Mouse (Mus musculus) intestine, embryonic 15.5 days (tissue): ENCODE data around the gene Olfr668. TPM values are rescaled to one million over a fixed set of nuclear protein-coding genes. Genes with fewer than 3 reads are reported as not detected.
"Not testable (repeated sequence)": the region's sequence is repeated elsewhere in the genome, so short reads cannot be mapped to it uniquely, and the experiment has no call there.

Experiments used
- ATAC-seq: fragments of 200-750 bp; cut with Nextera tagmentation; 2 replicates; pipeline ENCODE4 v1.8.0; 2017; ENCODE audit warnings: moderate TSS enrichment, moderate library complexity
- H3K27ac ChIP-seq: fragments of 300-500 bp; sonication (generic); 2 replicates; pipeline ENCODE4 v1.5.1; 2015; ENCODE audit warnings: mild to moderate bottlenecking, inconsistent platforms
- H3K27me3 ChIP-seq: fragments of 300-500 bp; sonication (generic); replicated peaks from 2 replicates; pipeline ENCODE4 v1.6.1; 2015; ENCODE audit warnings: inconsistent platforms
- H3K36me3 ChIP-seq: fragments of 300-500 bp; sonication (generic); 2 replicates; pipeline ENCODE4 v1.6.1; 2015; ENCODE audit warnings: inconsistent platforms
- H3K4me1 ChIP-seq: fragments of 300-500 bp; sonication (generic); replicated peaks from 2 replicates; pipeline ENCODE4 v1.6.1; 2015; ENCODE audit warnings: inconsistent platforms
- H3K4me2 ChIP-seq: fragments of 300-500 bp; sonication (generic); replicated peaks from 2 replicates; pipeline ENCODE4 v1.6.1; 2015; ENCODE audit warnings: mild to moderate bottlenecking, inconsistent platforms
- H3K4me3 ChIP-seq: fragments of 300-500 bp; sonication (generic); replicated peaks from 2 replicates; pipeline ENCODE4 v1.5.1; 2015; ENCODE audit warnings: inconsistent platforms
- H3K9ac ChIP-seq: fragments of 300-500 bp; sonication (generic); 2 replicates; pipeline ENCODE4 v1.6.1; 2015; ENCODE audit warnings: inconsistent platforms
- H3K9me3 ChIP-seq: fragments of 300-500 bp; sonication (generic); 2 replicates; pipeline ENCODE4 v1.6.1; 2016; ENCODE audit warnings: inconsistent platforms
- WGBS: fragments of 180-500 bp; shearing (Covaris S2); methylation state at CpG from one replicate; pipeline ENCODE4 v1.1.7; 2015; 5-methylcytosine and 5-hydroxymethylcytosine counted together
- polyA plus RNA-seq: library from polyadenylated mRNA; unstranded; fragments of >200 nt; fragmentation: Nextera tagmentation; extraction: Ambion mirVana; gene quantifications from 2 replicates; pipeline ENCODE4 v1.2.1, GENCODE M21; 2015

Gene Olfr668
- not detected in 2 replicates for polyA plus RNA-seq

DNA sequence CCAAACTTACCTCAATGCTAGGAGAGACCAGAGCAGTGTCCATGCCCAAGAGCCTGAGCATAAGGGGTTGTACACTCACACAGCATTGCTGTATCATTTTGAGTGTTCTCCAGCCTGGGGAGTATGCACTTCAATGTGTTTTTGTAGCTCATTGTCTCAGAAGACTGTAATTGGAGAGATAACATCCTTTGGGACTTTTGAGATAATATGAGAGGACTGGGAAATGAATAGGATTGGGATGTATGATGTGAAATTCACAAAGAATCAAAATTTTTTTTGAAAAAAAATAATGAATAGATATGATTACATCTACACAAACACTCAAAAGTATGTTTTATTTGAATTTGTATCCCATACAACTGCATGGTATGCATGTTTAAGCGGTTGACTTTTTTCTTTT, at the start of gene Olfr668:
Olfr668 (minus strand) TSS at position 101 of the 400 bp plus-strand sequence.
- H3K4me1 ChIP-seq = no peaks in the 10 kb centered on the region
- WGBS = 82% methylated on average over 1 of the region's 1 CpGs
- no peak within 1 kb of the TSS for H3K27ac ChIP-seq
- H3K4me2 ChIP-seq = no peak within 1 kb of the TSS
- H3K4me3 ChIP-seq = no peak within 1 kb of the TSS
- no peaks in the 10 kb centered on the region for H3K27me3 ChIP-seq
- H3K9ac ChIP-seq = no peak within 1 kb of the TSS
- no peaks in the 10 kb centered on the region for H3K36me3 ChIP-seq
- no peaks in the 10 kb centered on the region for H3K9me3 ChIP-seq
- ATAC-seq = no peak

DNA sequence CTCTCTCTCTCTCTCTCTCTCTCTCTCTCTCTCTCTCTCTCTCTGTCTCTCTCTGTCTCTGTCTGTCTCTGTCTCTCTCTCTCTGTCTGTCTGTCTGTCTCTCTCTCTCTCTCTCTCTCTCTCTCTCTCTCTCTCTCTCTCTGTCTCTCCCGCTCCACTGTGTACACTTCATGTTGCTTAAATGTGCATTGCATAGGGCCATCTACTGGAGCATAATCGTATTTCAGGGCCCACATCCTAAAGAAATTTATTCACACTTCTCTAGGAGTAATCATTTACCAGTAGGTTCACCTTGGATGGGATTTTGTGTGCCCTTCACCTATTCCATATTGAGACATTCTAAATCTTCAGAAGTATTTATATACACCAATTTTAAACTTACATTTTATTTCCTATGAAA, 44.6 kb upstream of the Olfr668 start:
- H3K4me3 ChIP-seq, H3K27me3 ChIP-seq, H3K9ac ChIP-seq, H3K4me2 ChIP-seq, H3K27ac ChIP-seq, H3K9me3 ChIP-seq, H3K36me3 ChIP-seq, H3K4me1 ChIP-seq, ATAC-seq: not testable (repeated sequence)
- WGBS = 72% methylated on average over 2 of the region's 2 CpGs

DNA sequence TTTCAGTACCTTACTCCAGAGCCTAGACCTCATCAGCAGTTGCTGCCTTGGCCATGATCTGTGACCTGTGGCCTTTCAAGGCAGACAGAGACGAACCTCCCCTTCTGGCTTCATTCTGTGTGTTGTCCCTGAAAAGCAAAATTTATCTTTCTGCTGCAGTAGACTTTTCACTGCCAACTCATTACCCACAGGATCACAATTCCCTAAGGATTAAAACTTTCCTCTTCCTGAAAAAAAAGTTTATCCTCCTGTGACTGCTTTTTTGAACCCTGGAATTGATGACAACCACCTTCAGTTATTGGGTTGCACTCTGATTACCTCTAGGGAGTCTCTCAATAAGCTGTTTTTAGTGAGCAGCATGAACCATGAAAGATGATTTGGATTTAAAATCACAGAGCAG, 34.7 kb upstream of the Olfr668 start, which contains the start of gene Olfr670:
Olfr670 (minus strand) TSS at position 101 of the 400 bp plus-strand sequence.
- 54% methylated on average over 1 of the region's 1 CpGs for WGBS

DNA sequence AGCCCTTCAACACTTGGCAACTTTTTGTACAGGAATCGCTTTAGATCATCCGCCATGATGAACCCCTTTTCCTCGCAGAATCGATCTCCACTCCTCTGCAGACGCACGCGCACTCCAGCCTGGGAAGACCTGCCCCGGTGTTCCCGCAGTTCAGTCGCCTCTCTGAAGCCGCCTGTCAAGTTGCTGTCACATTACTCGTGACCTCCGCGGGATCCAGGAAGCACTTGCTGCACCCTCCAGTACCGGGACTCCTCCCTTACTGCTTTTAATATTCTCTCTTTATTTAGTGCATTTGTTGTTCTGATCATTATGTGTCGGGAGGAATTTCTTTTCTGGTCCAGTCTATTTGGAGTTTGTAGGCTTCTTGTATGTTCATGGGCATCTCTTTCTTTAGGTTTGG, 22.4 kb upstream of the Olfr668 start:
- not testable (repeated sequence) for H3K36me3 ChIP-seq, H3K4me1 ChIP-seq, ATAC-seq, H3K4me3 ChIP-seq, H3K4me2 ChIP-seq, H3K9ac ChIP-seq, H3K9me3 ChIP-seq, H3K27ac ChIP-seq, H3K27me3 ChIP-seq
- WGBS = 94% methylated on average over 16 of the region's 16 CpGs

More for the DNA sequence above, 34.7 kb upstream of the Olfr668 start, which contains the start of gene Olfr670:
- Histone ChIP-seq H3K27ac (no peak within 1 kb of the TSS), H3K4me1 (no peaks in the 10 kb centered on the region), H3K36me3 (no peaks in the 10 kb centered on the region), H3K9ac (no peak within 1 kb of the TSS), H3K4me3 (no peak within 1 kb of the TSS), H3K27me3 (no peaks in the 10 kb centered on the region), H3K4me2 (no peak within 1 kb of the TSS), H3K9me3 (no peaks in the 10 kb centered on the region)
- ATAC-seq = no peak

DNA sequence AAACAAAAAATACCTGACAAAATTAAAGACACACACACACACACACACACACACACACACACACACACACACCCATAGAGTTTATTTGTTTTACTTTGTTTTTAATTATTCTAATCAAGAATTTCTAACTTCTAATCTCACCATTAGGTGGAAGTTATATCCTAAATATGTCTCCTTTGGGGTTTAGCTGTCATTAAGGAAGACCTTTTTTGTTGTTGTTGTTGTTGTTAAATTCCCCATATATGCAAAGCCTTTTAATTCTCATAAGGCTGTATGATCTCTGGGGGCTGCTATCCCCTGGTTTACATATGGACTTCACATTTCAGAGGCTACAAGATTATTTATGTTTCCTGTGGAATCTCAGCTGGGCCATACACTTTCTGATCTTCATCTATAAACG, 6.1 kb upstream of the Olfr668 start, which contains the start of gene Olfr669:
Olfr669 (plus strand) TSS at position 301 of the 400 bp plus-strand sequence.
- Histone ChIP-seq H3K4me3 (no peak within 1 kb of the TSS), H3K27ac (no peak within 1 kb of the TSS), H3K4me2 (no peak within 1 kb of the TSS), H3K9ac (no peak within 1 kb of the TSS), H3K27me3 (no peaks in the 10 kb centered on the region), H3K9me3 (no peaks in the 10 kb centered on the region), H3K4me1 (no peaks in the 10 kb centered on the region), H3K36me3 (no peaks in the 10 kb centered on the region)
- no peak for ATAC-seq
- 67% methylated on average over 1 of the region's 1 CpGs for WGBS

DNA sequence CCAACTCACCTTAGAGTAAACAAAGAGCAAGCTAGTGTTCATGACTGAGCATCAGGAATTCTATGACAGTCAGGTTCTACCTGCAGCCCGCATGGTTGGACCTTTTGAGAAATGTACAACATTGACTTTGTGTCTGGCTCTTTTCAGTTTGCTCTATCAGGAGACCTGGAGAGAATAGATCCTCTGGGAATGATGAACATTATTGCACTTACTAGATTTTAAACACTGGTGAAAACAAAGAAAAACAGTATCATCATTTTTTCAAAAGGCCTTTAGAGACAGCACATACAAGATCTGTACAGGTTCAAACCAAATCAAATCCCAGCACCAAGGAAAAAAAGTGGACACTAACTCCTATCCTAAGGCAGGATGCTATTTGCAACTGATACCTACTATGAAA, 6.5 kb downstream of the Olfr668 start, which contains the start of gene Olfr667:
Olfr667 (minus strand) TSS at position 101 of the 400 bp plus-strand sequence.
- Histone ChIP-seq H3K9ac (no peak within 1 kb of the TSS), H3K4me3 (no peak within 1 kb of the TSS), H3K4me2 (no peak within 1 kb of the TSS), H3K9me3 (no peaks in the 10 kb centered on the region), H3K4me1 (no peaks in the 10 kb centered on the region), H3K27ac (no peak within 1 kb of the TSS), H3K36me3 (no peaks in the 10 kb centered on the region), H3K27me3 (no peaks in the 10 kb centered on the region)
- no peak for ATAC-seq
- 80% methylated on average over 1 of the region's 1 CpGs for WGBS

DNA sequence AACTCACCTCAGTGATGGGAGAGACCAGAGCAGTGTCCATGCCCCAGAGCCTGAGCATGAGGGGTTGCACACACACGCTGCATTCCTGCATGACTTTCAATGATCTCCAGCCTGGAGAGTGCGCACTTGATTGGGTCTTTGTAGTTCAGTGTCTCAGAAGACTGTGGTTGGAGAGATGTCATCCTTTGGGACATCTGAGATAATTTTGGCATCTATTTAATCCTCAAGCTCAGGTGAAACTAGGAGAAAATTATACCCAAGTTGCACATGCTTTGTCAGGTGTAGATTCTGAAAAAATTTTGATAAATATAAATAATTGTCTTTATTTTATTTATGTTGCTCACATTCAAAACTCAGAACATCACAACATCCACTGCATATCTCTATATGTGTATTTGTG, 32.0 kb downstream of the Olfr668 start, which contains the start of gene Olfr666:
Olfr666 (minus strand) TSS at position 101 of the 400 bp plus-strand sequence.
- H3K27ac ChIP-seq = no peak within 1 kb of the TSS
- ATAC-seq = no peak
- no peak within 1 kb of the TSS for H3K4me3 ChIP-seq
- H3K36me3 ChIP-seq = no peaks in the 10 kb centered on the region
- 85% methylated on average over 2 of the region's 2 CpGs for WGBS
- no peak within 1 kb of the TSS for H3K9ac ChIP-seq
- H3K27me3 ChIP-seq = no peaks in the 10 kb centered on the region
- no peaks in the 10 kb centered on the region for H3K9me3 ChIP-seq
- H3K4me1 ChIP-seq = no peaks in the 10 kb centered on the region
- no peak within 1 kb of the TSS for H3K4me2 ChIP-seq

DNA sequence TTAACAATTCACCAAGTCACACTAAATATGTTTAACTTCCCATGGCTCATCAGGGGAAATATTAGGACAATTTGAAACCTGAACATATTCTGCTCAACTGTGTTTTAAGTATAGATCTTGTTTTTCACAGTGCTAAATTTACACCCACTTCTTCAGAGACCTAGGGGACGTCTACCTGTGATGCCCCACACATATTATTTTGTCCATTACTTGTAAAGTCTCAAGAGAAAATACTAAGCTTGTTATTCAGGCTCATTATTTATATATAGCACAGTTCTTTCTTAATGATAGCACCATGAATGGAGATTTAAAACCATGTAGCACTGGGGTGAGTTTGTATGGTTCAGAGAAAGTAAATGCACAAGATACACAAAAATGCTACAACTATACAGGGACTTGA, 50.1 kb downstream of the Olfr668 start, which contains the start of gene Olfr665:
Olfr665 (plus strand) TSS at position 301 of the 400 bp plus-strand sequence.
- Histone ChIP-seq H3K36me3 (no peaks in the 10 kb centered on the region), H3K9me3 (no peaks in the 10 kb centered on the region), H3K27ac (no peak within 1 kb of the TSS), H3K4me3 (no peak within 1 kb of the TSS), H3K4me2 (no peak within 1 kb of the TSS), H3K27me3 (no peaks in the 10 kb centered on the region), H3K9ac (no peak within 1 kb of the TSS), H3K4me1 (no peaks in the 10 kb centered on the region)
- 37% methylated on average over 1 of the region's 1 CpGs for WGBS
- ATAC-seq = no peak

Other genes starting within 250 kb of the Olfr668 start
- gene Olfr661, start 241.6 kb downstream of the Olfr668 start, polyA plus RNA-seq = not detected in 2 replicates
- gene Usp17le, start 150.6 kb downstream of the Olfr668 start, polyA plus RNA-seq = not detected in 2 replicates
- not detected in 2 replicates for gene Usp17lb, start 85.5 kb downstream of the Olfr668 start, polyA plus RNA-seq
- gene Usp17la, start 71.0 kb downstream of the Olfr668 start, polyA plus RNA-seq = not detected in 2 replicates
- not detected in 2 replicates for gene Olfr665, start 50.0 kb downstream of the Olfr668 start, polyA plus RNA-seq
- not detected in 2 replicates for gene Olfr666, start 32.1 kb downstream of the Olfr668 start, polyA plus RNA-seq
- gene Olfr667, start 6.6 kb downstream of the Olfr668 start, polyA plus RNA-seq = not detected in 2 replicates
- not detected in 2 replicates for gene Olfr669, start 6.2 kb upstream of the Olfr668 start, polyA plus RNA-seq
- gene Olfr670, start 34.6 kb upstream of the Olfr668 start, polyA plus RNA-seq = not detected in 2 replicates
- not detected in 2 replicates for gene Olfr671, start 51.1 kb upstream of the Olfr668 start, polyA plus RNA-seq
- not detected in 2 replicates for gene Olfr672, start 74.0 kb upstream of the Olfr668 start, polyA plus RNA-seq
- not detected in 2 replicates for gene Olfr675, start 100.4 kb upstream of the Olfr668 start, polyA plus RNA-seq
- not detected in 2 replicates for gene Olfr676, start 104.6 kb upstream of the Olfr668 start, polyA plus RNA-seq
- not detected in 2 replicates for gene Olfr677, start 123.3 kb upstream of the Olfr668 start, polyA plus RNA-seq
- not detected in 2 replicates for gene Olfr678, start 136.4 kb upstream of the Olfr668 start, polyA plus RNA-seq
- not detected in 2 replicates for gene Olfr679, start 153.1 kb upstream of the Olfr668 start, polyA plus RNA-seq
- gene Olfr680-ps1, start 164.8 kb upstream of the Olfr668 start, polyA plus RNA-seq = not detected in 2 replicates
- gene Olfr681, start 188.8 kb upstream of the Olfr668 start, polyA plus RNA-seq = not detected in 2 replicates
- gene Olfr683, start 219.0 kb upstream of the Olfr668 start, polyA plus RNA-seq = not detected in 2 replicates
- not detected in 2 replicates for gene Olfr684, start 235.6 kb upstream of the Olfr668 start, polyA plus RNA-seq